ENCODE assay signal across 8 mouse cellular contexts in the genomic region with DNA sequence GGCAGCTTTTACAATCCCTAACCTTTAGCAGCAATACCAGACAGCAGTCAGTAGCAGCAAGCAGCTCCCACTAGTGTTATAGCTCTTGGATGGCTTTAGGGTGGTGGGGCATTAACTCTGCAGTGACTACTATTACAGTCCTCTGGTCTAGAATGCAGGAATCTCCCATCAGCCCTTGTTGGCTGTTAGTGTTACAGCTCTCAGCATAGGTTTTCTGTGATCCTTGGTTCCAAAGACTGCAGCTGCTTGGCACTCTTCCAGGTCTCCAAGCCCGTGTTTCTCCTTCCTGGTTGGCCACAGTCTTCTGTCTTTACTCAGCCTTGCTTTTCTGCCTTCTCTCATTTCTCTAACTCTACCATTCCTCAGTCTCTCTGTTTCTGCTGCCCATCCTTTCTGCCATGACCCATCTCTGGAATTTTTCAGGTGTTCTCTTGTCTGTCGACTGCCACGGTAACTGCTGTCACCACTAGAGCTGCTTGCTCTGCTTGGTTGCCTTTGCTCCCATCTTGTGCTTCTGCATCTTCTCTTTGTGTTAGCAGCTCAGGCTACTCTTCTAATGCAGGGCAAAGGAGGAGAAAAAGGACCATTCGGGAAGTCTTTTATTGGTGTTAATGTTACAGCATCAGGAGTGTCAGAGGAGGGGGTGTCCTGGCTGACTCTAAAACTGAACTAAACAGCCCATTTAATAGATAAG. TPM values are rescaled to one million over a fixed set of nuclear protein-coding genes. Genes with fewer than 3 reads are reported as not detected.
A peak's percentile ranks its signal among the peaks of the same experiment; 100 is the strongest.
DNase-seq lines count a peak whose midpoint lies in the region; ATAC-seq and TF ChIP-seq lines count a peak whose summit lies in the region.
"Had no signal": no experiment of that assay in that cellular context is flagged by ENCODE, and none has a peak within 500 bp of the region (broad histone marks: within the 10 kb centered on the region; RNA-seq: fewer than 3 reads in every experiment).

No protein-coding gene starts in this region.

- peak; percentile 16 for DNase-seq in ovary, adult 18-20 months (ENCODE audit: low spot score)
- no peak for DNase-seq in ovary, postnatal 14 days (ENCODE audit: low spot score)
- no peak for DNase-seq in hindbrain, embryonic 14.5 days (ENCODE audit: low spot score)
- DNase-seq in midbrain, postnatal 0 days (ENCODE audit: low spot score): peak; percentile 36
- DNase-seq in c-Kit-positive CD71-positive TER-119-positive erythroid progenitor cells, embryonic 14.5 days (ENCODE audit: low spot score): no peak
- DNase-seq in layer of hippocampus, adult 18-20 months (ENCODE audit: low spot score in 2 of 2): no peak

- no peaks in the 10 kb centered on the region for H3K4me1 ChIP-seq in forebrain, embryonic 16.5 days (replicated peaks; ENCODE audit: control insufficient read depth, insufficient read depth, low read length)
- H3K4me1 ChIP-seq in hindbrain, embryonic 14.5 days (replicated peaks; ENCODE audit: control insufficient read depth, insufficient read depth, low read length): no peaks in the 10 kb centered on the region
- H3K4me1 ChIP-seq in midbrain, postnatal 0 days (ENCODE audit: insufficient read depth, low read length): no peaks in the 10 kb centered on the region

- no peaks in the 10 kb centered on the region for H3K9me3 ChIP-seq in forebrain, embryonic 16.5 days (ENCODE audit: control insufficient read depth, low read length)
- H3K9me3 ChIP-seq in hindbrain, embryonic 14.5 days (ENCODE audit: control insufficient read depth, low read length): no peaks in the 10 kb centered on the region
- no peaks in the 10 kb centered on the region for H3K9me3 ChIP-seq in midbrain, postnatal 0 days (ENCODE audit: low read length)
- H3K9me3 ChIP-seq: liver, embryonic 15.5 days had no signal

- H3K9ac ChIP-seq in forebrain, embryonic 16.5 days (replicated peaks; ENCODE audit: low read depth, low read length): no peak overlapping the region
- H3K9ac ChIP-seq in hindbrain, embryonic 14.5 days: no peak overlapping the region
- H3K9ac ChIP-seq in midbrain, postnatal 0 days (replicated peaks; ENCODE audit: low read length, poor library complexity, severe bottlenecking): no peak overlapping the region
- H3K9ac ChIP-seq: liver, embryonic 15.5 days had no signal

- H3K4me2 ChIP-seq in forebrain, embryonic 16.5 days (ENCODE audit: low read length): no peak overlapping the region
- 0 out of 2 replicates have a peak overlapping the region, but pooled peaks have one; percentile 15 for H3K4me2 ChIP-seq in hindbrain, embryonic 14.5 days (replicated peaks)
- no peak overlapping the region for H3K4me2 ChIP-seq in midbrain, postnatal 0 days (ENCODE audit: low read depth, low read length, poor library complexity, severe bottlenecking)
- H3K4me2 ChIP-seq: liver, embryonic 15.5 days had no signal

- H3K4me3 ChIP-seq in forebrain, embryonic 16.5 days (replicated peaks; ENCODE audit: low read length): no peak overlapping the region
- H3K4me3 ChIP-seq in hindbrain, embryonic 14.5 days (replicated peaks; ENCODE audit: low read length): no peak overlapping the region
- no peak overlapping the region for H3K4me3 ChIP-seq in midbrain, postnatal 0 days (ENCODE audit: low read depth, low read length)
- H3K4me3 ChIP-seq: liver, embryonic 15.5 days had no signal

- H3K27ac ChIP-seq in forebrain, embryonic 16.5 days (ENCODE audit: low read length): no peak overlapping the region
- H3K27ac ChIP-seq in hindbrain, embryonic 14.5 days: peak overlapping the region; percentile 6; the same call in 1 of the 2 replicates
- no peak overlapping the region for H3K27ac ChIP-seq in midbrain, postnatal 0 days (ENCODE audit: low read depth, low read length)
- H3K27ac ChIP-seq: liver, embryonic 15.5 days had no signal

- no peaks in the 10 kb centered on the region for H3K36me3 ChIP-seq in forebrain, embryonic 16.5 days (ENCODE audit: control insufficient read depth, insufficient read depth)
- no peaks in the 10 kb centered on the region for H3K36me3 ChIP-seq in hindbrain, embryonic 14.5 days (replicated peaks; ENCODE audit: control insufficient read depth, insufficient read depth)
- H3K36me3 ChIP-seq in midbrain, postnatal 0 days (ENCODE audit: insufficient read depth, low read length): no peaks in the 10 kb centered on the region
- H3K36me3 ChIP-seq: liver, embryonic 15.5 days had no signal

- ATAC-seq in forebrain, embryonic 16.5 days: peak; percentile 70
- ATAC-seq in hindbrain, embryonic 14.5 days (ENCODE audit: low FRiP score): 0 out of 2 replicates have a peak, but pooled peaks have one; percentile 19
- no peak for ATAC-seq in midbrain, postnatal 0 days (ENCODE audit: low FRiP score)

- WGBS in forebrain, embryonic 16.5 days: 63% methylated on average over 4 of the region's 4 CpGs
- 62% methylated on average over 4 of the region's 4 CpGs for WGBS in hindbrain, embryonic 14.5 days
- WGBS in midbrain, postnatal 0 days: 65% methylated on average over 4 of the region's 4 CpGs

- H3K27me3 ChIP-seq in forebrain, embryonic 16.5 days (replicated peaks; ENCODE audit: control insufficient read depth, insufficient read depth, low read length): no peaks in the 10 kb centered on the region
- no peaks in the 10 kb centered on the region for H3K27me3 ChIP-seq in hindbrain, embryonic 14.5 days (ENCODE audit: control insufficient read depth, insufficient read depth, low read length)
- no peaks in the 10 kb centered on the region for H3K27me3 ChIP-seq in midbrain, postnatal 0 days (ENCODE audit: insufficient read depth, low read length)
- H3K27me3 ChIP-seq: liver, embryonic 15.5 days had no signal

- no peak for TF ChIP-seq CTCF in midbrain, postnatal 0 days (IDR thresholded peaks at IDR 0.05)

RNA-seq across cellular contexts. Expression of a gene that starts 14.5 kb away (rescaled TPM):
- 0.19 TPM in 1 of 2 replicates, not detected in the other for polyA plus RNA-seq in forebrain, embryonic 16.5 days (2015; fragmentation: Nextera tagmentation; extraction: Ambion mirVana)
- 0.16 and 0.33 TPM in 2 replicates for polyA plus RNA-seq in hindbrain, embryonic 14.5 days (2014; fragmentation: Nextera tagmentation; extraction: Ambion mirVana)
- not detected in 2 replicates for total RNA-seq in midbrain, postnatal 0 days (2014; rRNA removed)
- polyA plus RNA-seq in midbrain, postnatal 0 days (2015; fragmentation: Nextera tagmentation; extraction: Ambion mirVana): 0.07 and 0.44 TPM in 2 replicates
- not detected for total RNA-seq in layer of hippocampus, adult 18-20 months (2021)

RNA-seq across cellular contexts. Expression of a gene that starts 26.1 kb away (rescaled TPM):
- polyA plus RNA-seq in forebrain, embryonic 16.5 days (2015; fragmentation: Nextera tagmentation; extraction: Ambion mirVana): 0.86 and 1.2 TPM in 2 replicates
- polyA plus RNA-seq in hindbrain, embryonic 14.5 days (2014; fragmentation: Nextera tagmentation; extraction: Ambion mirVana): 0.63 and 1.4 TPM in 2 replicates
- not detected in 2 replicates for total RNA-seq in midbrain, postnatal 0 days (2014; rRNA removed)
- 0.46 and 0.61 TPM in 2 replicates for polyA plus RNA-seq in midbrain, postnatal 0 days (2015; fragmentation: Nextera tagmentation; extraction: Ambion mirVana)
- not detected for total RNA-seq in layer of hippocampus, adult 18-20 months (2021)

RNA-seq across cellular contexts. Expression of a gene that starts 28.6 kb away (rescaled TPM):
- polyA plus RNA-seq in forebrain, embryonic 16.5 days (2015; fragmentation: Nextera tagmentation; extraction: Ambion mirVana): 0.80 and 0.84 TPM in 2 replicates
- 1.9 and 2.0 TPM in 2 replicates for polyA plus RNA-seq in hindbrain, embryonic 14.5 days (2014; fragmentation: Nextera tagmentation; extraction: Ambion mirVana)
- 1.9 and 5.6 TPM in 2 replicates for total RNA-seq in midbrain, postnatal 0 days (2014; rRNA removed)
- polyA plus RNA-seq in midbrain, postnatal 0 days (2015; fragmentation: Nextera tagmentation; extraction: Ambion mirVana): 2.6 and 2.8 TPM in 2 replicates
- total RNA-seq in layer of hippocampus, adult 18-20 months (2021): 1 to 10 TPM; 4.2 TPM

RNA-seq across cellular contexts. Expression of a gene that starts 37.5 kb away (rescaled TPM):
- polyA plus RNA-seq in forebrain, embryonic 16.5 days (2015; fragmentation: Nextera tagmentation; extraction: Ambion mirVana): not detected in 2 replicates
- polyA plus RNA-seq in hindbrain, embryonic 14.5 days (2014; fragmentation: Nextera tagmentation; extraction: Ambion mirVana): 0.41 and 0.51 TPM in 2 replicates
- total RNA-seq in midbrain, postnatal 0 days (2014; rRNA removed): not detected in 2 replicates
- 0.23 and 0.37 TPM in 2 replicates for polyA plus RNA-seq in midbrain, postnatal 0 days (2015; fragmentation: Nextera tagmentation; extraction: Ambion mirVana)
- not detected for total RNA-seq in layer of hippocampus, adult 18-20 months (2021)

Comparison
In these comparisons a context has a peak if more than half of its experiments do, and no peak if none do; other contexts are left out.
1. DNase-seq: peak in ovary, adult 18-20 months (single experiment) and midbrain, postnatal 0 days (single experiment); none in ovary, postnatal 14 days (single experiment), hindbrain, embryonic 14.5 days (single experiment), c-Kit-positive CD71-positive TER-119-positive erythroid progenitor cells, embryonic 14.5 days (single experiment) and layer of hippocampus, adult 18-20 months (0 of 2).